Mouse (Mus musculus) mouse embryonic stem cell (cell line): Measurements from ENCODE around the gene Zfp366.
"Not testable (repeated sequence)": the region's sequence is repeated elsewhere in the genome, so short reads cannot be mapped to it uniquely, and the experiment has no call there.

ENCODE experiments used
- in situ Hi-C, 2 experiments: fragments of 300-500 bp; cut with MboI; formaldehyde crosslinking; loops; 1 replicate in 1 of 2; 3 replicates in 1 of 2; pipeline ENCODE4 v1.14.3; 2019 to 2020; ENCODE audit warnings: low sequenced_read_pairs in 2 of 2, low pct_unique_long_range_greater_than_20kb in 1 of 2, mixed read lengths in 1 of 2; ENCODE audit not compliant: unreplicated experiment in 1 of 2

Zfp366 gene

DNA sequence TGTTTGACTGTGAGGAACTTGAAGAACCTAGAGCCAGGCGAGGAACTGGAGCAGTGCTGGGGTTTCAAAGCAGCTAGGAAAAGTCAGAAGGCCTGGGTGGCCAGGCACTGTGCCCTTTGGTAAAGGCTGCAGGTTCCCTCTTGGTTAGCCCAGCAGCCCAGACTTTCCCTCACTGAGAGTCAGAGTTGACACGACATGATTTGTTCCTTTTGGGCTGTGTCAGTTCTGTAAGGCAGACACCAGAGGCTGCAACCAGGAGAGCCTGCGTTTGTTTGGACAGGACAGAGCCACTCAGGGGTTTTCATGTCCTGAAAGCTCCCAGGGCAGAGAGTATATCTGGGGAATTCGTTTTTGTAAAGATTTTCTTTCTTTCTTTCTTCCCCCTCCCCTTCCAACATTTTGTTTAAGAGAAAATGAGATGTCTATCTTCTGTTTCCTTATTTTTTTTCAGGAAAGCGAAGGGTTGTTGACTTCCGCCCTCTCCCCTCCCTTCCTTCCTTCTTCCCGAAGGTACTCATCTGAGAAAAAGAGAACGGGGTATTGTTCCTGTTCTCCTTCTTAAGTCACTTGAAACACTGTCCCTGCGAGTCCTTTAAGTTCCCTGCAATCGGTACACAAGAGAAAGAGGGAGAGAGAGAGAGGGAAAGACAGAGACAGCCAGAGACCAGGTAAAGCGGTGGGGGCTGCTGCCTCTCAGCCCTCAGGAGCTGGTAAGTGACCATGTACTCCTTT is at the start of gene Zfp366:
TSS of gene Zfp366 (plus strand) at position 669 of the 732 bp plus-strand sequence.
- in situ Hi-C loops, result no loop called here

DNA sequence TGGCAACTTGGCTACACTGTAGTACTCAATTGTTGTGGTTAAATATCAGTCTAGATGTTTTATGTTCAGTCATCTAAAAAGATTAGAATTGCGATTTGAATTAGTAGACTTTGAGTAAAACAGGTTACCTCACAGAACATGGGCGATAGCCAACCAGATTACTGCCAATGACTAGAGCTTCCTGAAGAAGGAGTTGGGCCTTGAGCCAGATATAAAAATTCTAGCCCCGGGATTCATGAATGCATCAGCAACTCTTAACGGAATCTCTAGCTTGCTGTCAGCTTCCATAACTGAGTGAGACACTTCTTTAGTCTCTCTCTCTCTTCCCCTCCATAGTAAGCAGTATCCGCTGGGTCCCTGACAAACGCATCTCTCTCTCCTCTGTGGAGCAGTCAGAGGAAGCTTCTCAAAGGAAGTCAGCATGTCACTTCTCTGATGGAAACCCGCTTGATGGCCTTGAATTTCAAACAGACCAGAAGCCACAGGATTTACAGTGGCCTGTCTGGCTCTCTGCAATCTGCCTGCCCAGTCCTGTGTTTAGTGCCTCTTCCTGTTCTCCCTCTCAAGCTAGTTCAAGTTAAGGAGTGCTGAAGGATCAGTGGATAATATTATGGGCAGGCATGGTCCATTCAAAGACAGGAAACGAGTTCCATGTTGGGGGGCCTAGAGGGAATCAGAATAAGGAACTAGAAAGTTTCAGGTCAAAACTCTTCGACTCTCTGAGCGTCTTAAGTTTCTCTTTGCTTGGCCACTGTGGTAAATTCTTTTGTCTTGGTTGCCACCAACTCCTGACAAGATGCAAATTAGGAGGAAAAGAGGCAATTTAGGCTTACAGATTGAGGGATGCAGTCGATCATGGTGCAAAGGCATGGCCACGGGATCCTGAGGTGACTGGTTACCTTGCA is 46.0 kb upstream of the Zfp366 start:
- in situ Hi-C loops, result no loop called here

DNA sequence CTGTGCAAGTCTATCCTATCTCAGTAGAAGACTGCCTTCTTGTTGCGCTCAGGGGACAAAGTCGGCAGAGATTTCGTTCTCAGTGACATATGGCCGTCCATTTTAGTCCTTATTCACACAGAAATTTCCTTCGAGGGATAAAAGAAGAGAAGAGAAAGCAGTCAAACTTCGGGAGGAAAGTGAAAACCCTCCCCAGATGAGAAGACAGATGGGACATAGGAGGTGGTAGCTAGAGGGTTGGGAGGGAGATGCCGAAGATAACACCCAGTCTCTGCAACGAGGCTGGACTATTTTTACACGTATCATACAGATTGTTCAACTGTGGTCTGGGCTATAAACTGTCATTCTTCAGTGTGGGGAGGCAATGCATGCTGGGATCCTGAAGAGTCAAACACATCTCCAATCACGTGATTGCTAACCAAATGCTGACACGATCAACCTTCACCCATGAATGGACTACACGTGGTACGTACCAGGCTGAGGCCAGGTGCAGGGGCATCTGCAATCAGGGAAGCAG is 38.2 kb upstream of the Zfp366 start:
- in situ Hi-C loops, result loop anchor here in 1 of 2 experiments (10.0 kb wide), 1 partner anchor 142 kb away; no protein-coding TSS in a partner anchor

DNA sequence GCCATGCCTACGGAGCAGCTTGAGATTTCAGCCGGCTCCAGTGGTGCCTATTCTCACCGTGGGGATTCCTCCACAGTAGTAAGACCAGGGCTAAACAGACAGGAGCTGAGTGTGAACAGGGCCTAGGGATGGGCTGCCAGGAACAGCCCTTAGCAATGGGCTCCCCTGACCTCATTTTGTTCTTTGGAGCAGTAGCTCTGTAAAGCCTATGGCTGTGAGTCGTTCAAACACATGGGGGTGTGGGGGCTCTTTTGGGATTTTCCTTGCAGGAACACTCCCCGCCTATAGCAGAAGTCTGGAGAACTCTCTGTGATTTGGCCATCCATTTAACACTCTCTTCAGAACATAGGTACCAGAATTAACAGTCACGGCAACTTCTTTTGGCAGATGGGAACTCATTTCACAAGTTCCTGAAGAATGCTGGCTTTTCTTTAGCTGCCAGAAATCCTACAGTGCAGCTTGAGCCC is 36.9 kb upstream of the Zfp366 start:
- in situ Hi-C loops, result loop anchor here in 1 of 2 experiments (10.0 kb wide), 1 partner anchor 143 kb away; no protein-coding TSS in a partner anchor

DNA sequence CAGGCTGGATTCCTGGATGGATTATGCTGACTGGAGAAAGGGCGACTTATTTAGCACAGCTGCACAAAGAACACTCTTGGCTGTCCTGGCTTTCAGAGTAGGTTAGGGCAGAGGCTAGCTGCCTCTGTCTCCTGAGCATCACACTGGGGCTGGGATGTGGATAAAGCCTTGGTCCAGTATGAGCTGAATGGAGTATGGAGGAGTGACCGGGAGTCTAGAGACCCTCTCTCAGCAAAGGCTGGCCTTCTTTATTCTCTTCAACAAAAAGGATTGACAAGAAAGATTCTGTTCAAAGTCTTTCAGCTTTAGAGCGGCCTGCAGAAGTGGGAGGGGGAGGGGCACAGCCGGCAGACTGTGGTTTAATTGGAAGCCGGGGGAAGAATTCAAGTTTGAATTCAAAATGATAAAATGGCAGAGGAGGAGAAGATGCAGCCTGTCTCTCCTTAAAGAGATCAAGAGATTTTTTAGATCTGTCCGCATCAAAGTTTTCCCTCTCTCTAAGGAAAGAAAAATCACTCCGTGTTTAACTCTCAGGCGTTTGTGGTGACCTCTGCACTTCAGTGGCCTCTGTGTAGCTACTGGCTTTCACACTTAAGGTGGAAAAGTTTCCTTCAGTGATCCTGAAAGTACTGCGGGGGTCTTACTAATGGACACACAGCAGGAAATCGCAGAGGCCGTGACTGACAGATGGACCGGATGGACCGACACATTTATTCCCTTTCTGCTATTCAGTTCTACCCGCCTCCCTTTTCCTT is 34.9 kb upstream of the Zfp366 start:
- in situ Hi-C loops, result loop anchor here in 1 of 2 experiments (10.0 kb wide), 1 partner anchor 145 kb away; no protein-coding TSS in a partner anchor

DNA sequence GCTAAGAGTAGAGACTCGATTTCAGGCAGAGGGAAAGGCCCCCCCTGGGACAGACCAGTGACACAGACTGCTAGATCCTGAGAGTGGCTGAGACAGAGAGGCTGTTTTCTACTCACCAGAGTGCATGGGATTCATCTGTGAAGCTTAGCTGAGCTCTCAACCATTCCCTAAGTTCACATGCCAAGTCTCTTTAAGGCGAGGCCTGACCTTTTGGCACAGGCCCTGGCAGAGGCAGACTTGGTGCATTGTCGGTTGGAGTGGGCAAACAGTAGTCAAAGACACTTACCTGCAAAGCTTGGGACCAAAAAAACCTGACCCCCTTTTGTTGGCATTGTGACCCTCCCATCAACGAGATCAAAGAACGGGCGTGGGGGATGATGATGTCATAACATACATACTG is 34.0 kb upstream of the Zfp366 start:
- in situ Hi-C loops, result no loop called here

DNA sequence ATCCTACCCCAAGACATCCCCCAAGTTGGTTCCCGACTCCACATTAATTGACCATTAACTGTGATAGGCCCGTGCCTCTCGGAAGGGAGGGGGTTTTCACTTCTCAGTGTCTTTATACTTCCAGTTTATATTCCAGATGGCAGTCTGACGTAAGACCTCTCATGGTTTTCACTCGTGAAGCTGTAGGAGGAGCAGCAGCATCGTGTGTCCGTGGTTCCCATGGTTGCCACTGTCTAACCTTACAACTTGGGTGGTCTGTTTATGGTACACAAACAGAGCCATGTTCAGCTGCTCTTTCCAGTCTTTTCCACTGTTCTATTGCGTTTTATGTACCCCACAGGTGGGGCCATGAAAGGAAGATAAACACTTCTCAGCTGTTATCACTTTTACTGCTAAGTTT is 33.5 kb upstream of the Zfp366 start:
- in situ Hi-C loops, result no loop called here

DNA sequence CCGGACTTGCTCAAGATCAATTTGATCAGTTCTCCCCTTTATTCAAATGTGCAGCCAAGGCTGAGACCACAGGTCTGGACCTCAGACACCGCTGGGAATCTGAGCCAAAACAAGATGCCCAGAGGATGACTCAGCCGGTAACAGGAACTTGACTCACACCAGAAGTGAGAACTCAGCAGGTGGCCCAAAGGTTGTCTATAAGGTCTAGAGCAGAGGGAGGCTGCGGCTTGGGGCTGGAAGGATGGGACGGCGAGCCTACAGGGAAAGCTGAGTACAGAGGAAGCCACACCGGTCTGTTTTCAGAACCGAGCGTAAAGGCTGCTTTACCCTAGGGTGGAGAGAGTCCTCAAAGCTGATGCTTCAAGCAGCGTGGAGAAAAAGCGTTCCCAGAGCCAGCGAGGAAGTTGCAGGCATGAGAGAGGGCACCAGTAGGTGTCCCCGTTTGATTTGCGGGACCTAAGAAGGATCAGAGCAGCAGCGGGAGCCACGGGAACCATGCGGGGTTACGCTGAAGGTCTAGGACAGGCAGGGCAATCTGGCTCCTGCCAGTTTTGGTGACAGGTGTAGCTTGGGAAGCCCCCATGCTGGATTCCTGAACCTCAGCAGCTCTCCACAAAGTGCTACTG is 32.2 kb upstream of the Zfp366 start:
- in situ Hi-C loops, result no loop called here

DNA sequence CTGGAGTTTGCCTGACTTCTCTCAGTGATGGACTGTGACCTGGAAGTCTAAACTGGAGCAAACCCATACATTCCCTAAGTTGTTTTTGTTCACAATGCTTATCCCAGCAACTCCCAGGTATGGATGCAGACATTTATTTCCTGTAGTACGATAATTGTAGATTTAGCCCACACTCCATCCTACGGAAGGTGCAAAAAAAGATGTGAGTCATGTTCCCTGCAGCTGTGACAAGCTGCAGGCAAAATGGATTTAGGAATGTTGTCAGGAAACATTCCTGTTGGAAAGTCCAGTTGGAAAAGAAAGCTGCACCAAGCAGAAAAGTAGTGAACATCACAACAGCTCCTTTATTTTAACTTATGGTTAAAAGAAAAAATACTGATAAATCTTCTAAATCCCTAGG is 26.9 kb upstream of the Zfp366 start:
- in situ Hi-C loops, result no loop called here

DNA sequence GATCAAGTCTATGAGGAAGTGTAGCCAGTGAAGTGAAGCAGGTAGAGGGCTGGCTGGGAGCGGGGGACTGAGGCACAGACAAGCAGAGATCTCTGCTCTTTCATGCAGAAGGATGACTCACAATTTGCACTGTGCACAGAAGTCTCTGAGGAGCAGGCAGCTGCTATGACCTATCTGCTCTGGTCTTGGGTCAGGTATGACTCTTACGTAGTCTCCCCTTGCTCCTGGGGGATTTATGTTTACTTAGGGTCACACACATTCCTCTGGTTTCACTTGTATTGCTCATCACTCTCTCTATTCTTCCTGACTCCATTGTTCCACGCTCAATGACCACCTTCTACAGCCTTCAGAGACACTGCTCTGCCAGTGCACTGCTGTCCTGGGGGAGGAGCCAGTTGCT is 25.9 kb upstream of the Zfp366 start:
- in situ Hi-C loops, result no loop called here

DNA sequence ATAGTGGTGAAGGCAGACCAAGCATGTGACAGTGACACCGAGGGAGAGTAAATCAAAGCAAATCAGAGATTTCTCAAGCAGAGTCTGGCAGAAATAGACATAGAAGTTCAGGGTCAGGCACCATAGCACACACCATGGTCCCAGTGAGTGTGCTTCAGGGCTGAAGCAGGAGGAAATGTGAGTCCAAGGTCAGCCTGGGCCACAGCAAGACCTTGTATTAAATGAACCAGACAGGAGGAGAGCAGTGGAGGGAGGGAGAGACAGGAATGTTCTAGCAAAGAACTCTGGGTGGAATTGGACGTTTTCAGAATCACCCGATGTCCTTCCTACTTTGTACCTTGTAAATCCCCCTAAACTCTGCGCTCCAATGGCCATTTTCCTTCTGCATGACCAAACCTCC is 21.6 kb upstream of the Zfp366 start:
- in situ Hi-C loops, result no loop called here

DNA sequence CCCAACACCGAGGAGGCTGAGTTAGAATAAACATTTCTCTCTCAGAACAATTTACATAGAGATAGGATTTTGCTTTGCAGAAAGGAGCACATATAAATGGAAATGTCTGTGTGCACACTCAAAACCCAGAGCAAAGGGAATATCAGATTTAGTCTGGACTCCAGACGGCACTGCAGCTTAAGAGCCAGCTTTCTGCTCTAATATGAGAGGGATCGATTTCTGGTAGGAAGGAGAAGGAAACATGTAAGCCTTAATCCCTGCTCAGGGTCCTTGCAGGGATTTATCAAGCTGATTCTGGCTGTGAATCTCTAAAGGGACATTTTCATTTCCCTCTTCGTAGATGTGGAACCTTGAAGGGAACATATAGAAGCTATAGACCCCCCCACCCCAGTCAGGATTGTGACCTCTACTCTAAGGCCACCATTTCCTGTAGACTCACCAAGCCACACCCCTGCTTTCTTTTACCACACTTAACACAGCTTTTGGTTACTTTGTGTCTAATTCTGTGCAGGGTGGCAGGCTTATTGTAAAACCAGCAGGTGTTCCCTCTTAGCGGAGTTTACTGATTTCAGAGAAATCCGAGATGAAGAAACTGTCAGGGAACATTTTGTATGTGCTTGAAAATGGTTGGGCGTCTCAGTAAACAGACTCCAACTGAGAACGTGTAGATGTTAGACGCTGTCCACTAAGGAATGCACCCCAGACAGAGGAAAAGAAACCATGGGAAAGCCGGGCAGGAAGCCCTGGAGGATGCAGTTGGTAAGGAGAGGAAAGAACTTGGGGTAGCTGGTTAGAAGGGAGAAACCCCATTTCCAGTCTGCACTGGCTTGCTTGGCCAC is 20.9 kb upstream of the Zfp366 start:
- in situ Hi-C loops, result no loop called here

DNA sequence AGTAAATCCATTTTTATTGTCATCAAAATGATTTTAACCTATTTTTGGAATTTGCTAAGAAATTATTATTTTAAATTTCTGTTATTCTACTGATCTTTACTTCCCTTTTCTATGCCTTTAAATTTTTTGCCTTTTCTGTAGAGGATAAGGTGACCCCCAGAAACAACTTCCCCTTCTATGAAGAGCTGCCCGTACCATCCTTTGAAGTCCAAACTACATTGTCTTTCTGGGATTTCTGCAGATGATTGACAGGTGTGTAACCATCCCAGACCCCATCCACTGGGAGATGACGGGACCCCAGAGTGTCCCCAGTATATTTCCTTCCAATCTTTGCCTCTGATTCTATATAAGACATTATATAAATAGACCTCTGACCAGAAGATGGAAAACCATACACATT is 20.3 kb upstream of the Zfp366 start:
- in situ Hi-C loops, result no loop called here

DNA sequence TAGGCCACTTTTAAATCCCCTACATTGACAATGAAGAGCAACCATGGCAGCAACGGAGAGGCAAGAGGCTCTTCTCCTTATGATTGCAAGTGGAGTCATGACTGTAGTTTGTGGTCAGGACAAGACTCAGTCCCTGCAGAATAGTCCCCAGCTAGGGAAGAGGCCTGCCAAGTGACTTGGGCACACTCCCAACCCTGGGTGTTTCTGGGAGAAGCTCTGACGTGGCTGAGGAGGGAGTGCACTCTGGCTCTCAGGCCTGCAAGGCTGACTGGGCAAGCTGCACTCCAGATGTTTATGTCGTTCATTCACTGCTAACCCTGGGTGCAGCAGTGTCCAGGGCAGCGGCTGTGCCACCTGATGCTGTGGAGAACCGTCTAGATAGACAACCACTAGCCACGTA is 15.2 kb upstream of the Zfp366 start:
- in situ Hi-C loops, result no loop called here

DNA sequence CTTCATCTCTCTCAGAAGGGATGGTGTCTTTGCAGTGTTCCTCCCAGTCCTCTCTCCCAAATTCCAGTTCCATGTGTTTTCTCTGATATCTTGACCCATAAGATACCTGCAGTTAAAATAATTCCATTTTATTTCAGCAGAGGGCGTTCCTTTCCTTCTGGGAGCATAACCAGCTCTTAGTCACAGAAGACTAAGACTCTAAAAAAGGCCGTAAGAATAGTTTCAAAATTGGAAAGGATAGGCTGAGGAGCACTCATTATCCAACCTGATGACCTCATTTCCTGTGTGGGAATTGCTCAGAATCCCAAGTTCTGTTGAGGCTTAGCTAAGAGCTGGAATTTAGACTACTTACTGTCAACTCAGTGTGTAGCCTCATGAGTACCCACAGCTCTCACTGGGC is 14.3 kb upstream of the Zfp366 start:
- in situ Hi-C loops, result loop anchor here in 1 of 2 experiments (10.0 kb wide), 1 partner anchor 144 kb away; no protein-coding TSS in a partner anchor

DNA sequence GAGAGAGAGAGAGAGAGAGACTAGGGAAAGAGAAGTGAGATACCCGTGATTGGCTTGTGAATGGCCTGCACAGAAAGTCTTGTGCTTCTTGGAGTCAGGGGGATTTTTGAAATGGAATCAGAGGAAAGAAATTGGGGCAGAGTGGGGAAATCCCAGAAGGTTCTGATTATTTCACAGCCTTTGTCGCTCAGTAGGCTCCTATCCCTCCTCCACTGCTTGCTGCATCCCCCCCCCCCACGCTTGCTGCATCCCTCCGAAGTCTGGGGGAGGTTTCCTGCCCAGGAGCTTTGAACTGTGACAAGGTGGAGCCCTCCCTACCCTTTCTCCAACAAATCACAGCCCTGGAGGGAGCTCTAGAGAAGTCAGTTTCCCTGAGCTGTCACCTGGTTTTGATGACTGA is 10.8 kb upstream of the Zfp366 start:
- in situ Hi-C loops, result loop anchor here in 1 of 2 experiments (10.0 kb wide), 1 partner anchor 141 kb away; no protein-coding TSS in a partner anchor

DNA sequence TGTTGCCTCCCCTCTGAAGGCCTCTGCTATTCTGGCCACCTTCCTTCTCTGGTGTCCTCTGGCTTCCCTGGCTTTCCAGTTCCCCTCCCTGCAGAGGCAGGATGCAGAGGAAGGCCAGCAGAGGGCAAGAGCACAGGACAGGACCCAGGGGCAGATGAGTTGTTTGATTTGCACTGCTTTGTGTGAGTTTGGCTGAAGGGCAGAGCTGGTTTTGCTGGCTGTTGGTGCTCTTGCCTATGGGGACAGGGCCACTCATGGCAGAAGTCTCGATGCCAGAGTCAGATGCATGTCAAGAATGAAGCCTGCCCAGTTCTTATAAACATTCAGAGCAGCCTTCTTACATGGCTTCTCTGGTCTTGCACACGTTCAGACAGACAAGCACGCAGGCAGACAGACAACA is 1.8 kb upstream of the Zfp366 start:
- in situ Hi-C loops, result not testable (repeated sequence)
